ENCODE assay signal across 9 mouse cellular contexts in genomic region chr10:53641507-53641906, GRCm38 (mm10). TPM values are rescaled to one million over a fixed set of nuclear protein-coding genes. Genes with fewer than 3 reads are reported as not detected.
DNase-seq lines count a peak whose midpoint lies in the region; ATAC-seq and TF ChIP-seq lines count a peak whose summit lies in the region.
"Had no signal": no experiment of that assay in that cellular context is flagged by ENCODE, and none has a peak within 500 bp of the region (broad histone marks: within the 10 kb centered on the region; RNA-seq: fewer than 3 reads in every experiment).

No protein-coding gene starts in this region.

- no peak overlapping the region for H3K4me2 ChIP-seq in kidney, embryonic 15.5 days
- H3K4me2 ChIP-seq in hindbrain, postnatal 0 days (ENCODE audit: low read depth, low read length): no peak overlapping the region
- H3K4me2 ChIP-seq: stomach, embryonic 15.5 days had no signal

- H3K27me3 ChIP-seq in kidney, adult 2 months (replicated peaks; ENCODE audit: control insufficient read depth, insufficient read depth, low read length): no peaks in the 10 kb centered on the region
- no peaks in the 10 kb centered on the region for H3K27me3 ChIP-seq in kidney, embryonic 15.5 days
- H3K27me3 ChIP-seq in hindbrain, postnatal 0 days (ENCODE audit: insufficient read depth, low read length): no peaks in the 10 kb centered on the region
- H3K27me3 ChIP-seq: stomach, embryonic 15.5 days had no signal

- no peak overlapping the region for H3K4me3 ChIP-seq in kidney, adult 2 months (ENCODE audit: insufficient read depth, low read depth, low read length)
- no peak overlapping the region for H3K4me3 ChIP-seq in kidney, embryonic 15.5 days (replicated peaks)
- H3K4me3 ChIP-seq in ES-E14 (ENCODE audit: insufficient read depth in 1 of 2, low read depth in 1 of 2, low read length in 2 of 2, poor library complexity in 1 of 2, severe bottlenecking in 1 of 2): no peak overlapping the region
- H3K4me3 ChIP-seq in hindbrain, postnatal 0 days (ENCODE audit: low read length): no peak overlapping the region
- H3K4me3 ChIP-seq: stomach, embryonic 15.5 days had no signal

- no peak overlapping the region for H3K27ac ChIP-seq in kidney, adult 2 months (ENCODE audit: insufficient read depth, low read depth, low read length)
- no peak overlapping the region for H3K27ac ChIP-seq in kidney, embryonic 15.5 days
- no peak overlapping the region for H3K27ac ChIP-seq in ES-E14 (ENCODE audit: insufficient read depth, low read depth, low read length, poor library complexity, severe bottlenecking)
- no peak overlapping the region for H3K27ac ChIP-seq in hindbrain, postnatal 0 days
- H3K27ac ChIP-seq: stomach, embryonic 15.5 days had no signal

- DNase-seq in kidney, adult 2 months: peak; percentile 38
- peak; percentile 21 for DNase-seq in ES-E14 (ENCODE audit: low read depth, low spot score)
- peak; percentile 43 to 68 for DNase-seq in cerebellum, postnatal 25 days
- DNase-seq in hindbrain, postnatal 0 days (ENCODE audit: low spot score): peak; percentile 83
- peak; percentile 14 for DNase-seq in thymus, postnatal 4 days
- no peak for DNase-seq in ovary, postnatal 36 days (ENCODE audit: low spot score)

- ATAC-seq in kidney, embryonic 15.5 days (replicated peaks; ENCODE audit: low FRiP score): no peak
- peak; percentile 87 for ATAC-seq in hindbrain, postnatal 0 days
- peak; percentile 98 for ATAC-seq in megakaryocyte progenitor cell, adult 5-6 weeks (replicated peaks; ENCODE audit: poor library complexity)

- TF ChIP-seq CTCF in kidney, adult 2 months (conservative IDR thresholded peaks at IDR 0.05; ENCODE audit: insufficient read depth, insufficient read length, low read depth, low read length): 0 out of 2 replicates have a peak, but pooled peaks have one; percentile 18
- peak; percentile 91 for TF ChIP-seq CTCF in hindbrain, postnatal 0 days (IDR thresholded peaks at IDR 0.05; ENCODE audit: low read depth)

- no peaks in the 10 kb centered on the region for H3K9me3 ChIP-seq in kidney, embryonic 15.5 days (replicated peaks)
- H3K9me3 ChIP-seq in ES-E14 (ENCODE audit: control insufficient read depth, insufficient read depth, low read depth, low read length): no peaks in the 10 kb centered on the region
- H3K9me3 ChIP-seq in hindbrain, postnatal 0 days (ENCODE audit: low read length): no peaks in the 10 kb centered on the region
- H3K9me3 ChIP-seq: stomach, embryonic 15.5 days had no signal

- in situ Hi-C loops in ES-E14 (cut with MboI; ENCODE audit: low sequenced_read_pairs in 2 of 2, unreplicated experiment in 2 of 2): no loop called here

- H3K9ac ChIP-seq in kidney, embryonic 15.5 days: no peak overlapping the region
- H3K9ac ChIP-seq in ES-E14 (ENCODE audit: insufficient read depth, low read depth, low read length, poor library complexity, severe bottlenecking): no peak overlapping the region
- H3K9ac ChIP-seq in hindbrain, postnatal 0 days (replicated peaks; ENCODE audit: low read length): no peak overlapping the region
- H3K9ac ChIP-seq: stomach, embryonic 15.5 days had no signal

- no peaks in the 10 kb centered on the region for H3K4me1 ChIP-seq in kidney, adult 2 months (ENCODE audit: control insufficient read depth, insufficient read depth, low read length)
- H3K4me1 ChIP-seq in kidney, embryonic 15.5 days: no peaks in the 10 kb centered on the region
- no peaks in the 10 kb centered on the region for H3K4me1 ChIP-seq in ES-E14 (ENCODE audit: control insufficient read depth in 2 of 2, insufficient read depth in 2 of 2, low read length in 2 of 2, poor library complexity in 1 of 2)
- H3K4me1 ChIP-seq in hindbrain, postnatal 0 days (ENCODE audit: insufficient read depth, low read length): no peaks in the 10 kb centered on the region
- H3K4me1 ChIP-seq: stomach, embryonic 15.5 days had no signal

- TF ChIP-seq POLR2A in kidney, adult 2 months (IDR thresholded peaks at IDR 0.05; ENCODE audit: low read depth, low read length): no peak

- no peaks in the 10 kb centered on the region for H3K36me3 ChIP-seq in kidney, adult 2 months (ENCODE audit: control insufficient read depth, insufficient read depth, low read length)
- no peaks in the 10 kb centered on the region for H3K36me3 ChIP-seq in kidney, embryonic 15.5 days
- no peaks in the 10 kb centered on the region for H3K36me3 ChIP-seq in ES-E14 (ENCODE audit: control insufficient read depth, insufficient read depth, low read length, poor library complexity, severe bottlenecking)
- no peaks in the 10 kb centered on the region for H3K36me3 ChIP-seq in hindbrain, postnatal 0 days (ENCODE audit: insufficient read depth, low read length)
- H3K36me3 ChIP-seq: stomach, embryonic 15.5 days had no signal

TF ChIP-seq in ES-E14, 5 proteins besides CTCF, POLR2A, EP300 and RAD21:
- TF ChIP-seq MAFK (IDR thresholded peaks at IDR 0.05; ENCODE audit: insufficient read depth, low read depth, low read length): no peak
- no peak for TF ChIP-seq HCFC1 (IDR thresholded peaks at IDR 0.05; ENCODE audit: borderline replicate concordance, insufficient read depth, low read length)
- TF ChIP-seq CHD2 (IDR thresholded peaks at IDR 0.05; ENCODE audit: low read depth, low read length): no peak
- no peak for TF ChIP-seq ZC3H11A (IDR thresholded peaks at IDR 0.05; ENCODE audit: borderline replicate concordance, low read depth, low read length)
- no peak for TF ChIP-seq ZNF384 (IDR thresholded peaks at IDR 0.05; ENCODE audit: low read depth, low read length)

RNA-seq across cellular contexts. Expression of gene Mcm9, which starts 11.3 kb away (rescaled TPM):
- polyA plus RNA-seq in kidney, adult 2 months (2012; rRNA removed): 2.9 and 3.1 TPM in 2 replicates
- 11.3 and 12.3 TPM in 2 replicates for polyA plus RNA-seq in kidney, embryonic 15.5 days (2015; fragmentation: Nextera tagmentation; extraction: Ambion mirVana)
- 14.9 and 18.3 TPM in 2 replicates for total RNA-seq in ES-E14 (2012; rRNA removed)
- 7.3 and 7.7 TPM in 2 replicates for total RNA-seq in hindbrain, postnatal 0 days (2014; rRNA removed)
- polyA plus RNA-seq in hindbrain, postnatal 0 days (2015; fragmentation: Nextera tagmentation; extraction: Ambion mirVana): 8.0 and 8.8 TPM in 2 replicates
- 16.5 and 17.9 TPM in 2 replicates for total RNA-seq in megakaryocyte progenitor cell, adult 5-6 weeks (2015)
- total RNA-seq in megakaryocyte progenitor cell, adult 5-6 weeks (2017): 10.2 and 19.5 TPM in 2 replicates

RNA-seq across cellular contexts. Expression of gene Asf1a, which starts 45.0 kb away (rescaled TPM):
- 5.6 and 6.2 TPM in 2 replicates for polyA plus RNA-seq in kidney, adult 2 months (2012; rRNA removed)
- polyA plus RNA-seq in kidney, embryonic 15.5 days (2015; fragmentation: Nextera tagmentation; extraction: Ambion mirVana): 109 and 127 TPM in 2 replicates
- total RNA-seq in ES-E14 (2012; rRNA removed): 42.3 and 64.7 TPM in 2 replicates
- total RNA-seq in hindbrain, postnatal 0 days (2014; rRNA removed): 25.2 and 25.6 TPM in 2 replicates
- polyA plus RNA-seq in hindbrain, postnatal 0 days (2015; fragmentation: Nextera tagmentation; extraction: Ambion mirVana): 67.2 and 68.4 TPM in 2 replicates
- total RNA-seq in megakaryocyte progenitor cell, adult 5-6 weeks (2015): 116 and 118 TPM in 2 replicates
- total RNA-seq in megakaryocyte progenitor cell, adult 5-6 weeks (2017): 80.2 and 104 TPM in 2 replicates
